Mouse (Mus musculus) adrenal gland, adult 8-10 months (tissue): ENCODE measurements at regions not wholly inside any gene's neighbourhood (a gene's known extent, or its start where the extent isn't known, plus 50 kb on each side); places are given as distances from the start of the nearest gene placed in this dataset.

Experiments
- DNase-seq: peaks from one replicate; pipeline ENCODE4 v3.0.0; 2022

- DNase-seq = no peak
Observed at GRCm38 (mm10) chr8:79515282-79515783, 116.0 kb upstream of the Smad1 start.

GRCm38 (mm10) chr8:79514655-79515278 is 115.4 kb upstream of the Smad1 start:
- no peak for DNase-seq

GRCm38 (mm10) chr8:79508597-79508996 is 109.3 kb upstream of the Smad1 start:
- DNase-seq = no peak

- no peak for DNase-seq
Observed at GRCm38 (mm10) chr8:79505381-79505780, 106.1 kb upstream of the Smad1 start.

GRCm38 (mm10) chr8:79503906-79504305 is 104.6 kb upstream of the Smad1 start:
- no peak for DNase-seq

GRCm38 (mm10) chr8:79502062-79502461 is 102.7 kb upstream of the Smad1 start:
- no peak for DNase-seq

GRCm38 (mm10) chr8:79501238-79501637 is 101.9 kb upstream of the Smad1 start:
- peak; percentile 2 for DNase-seq

GRCm38 (mm10) chr8:79499258-79499657 is 99.9 kb upstream of the Smad1 start:
- DNase-seq = no peak

- DNase-seq = peak; percentile 54
Observed at GRCm38 (mm10) chr8:79498611-79499010, 99.3 kb upstream of the Smad1 start.

- no peak for DNase-seq
Observed at GRCm38 (mm10) chr8:79491156-79491698, 91.9 kb upstream of the Smad1 start.

- no peak for DNase-seq
Observed at GRCm38 (mm10) chr8:79490739-79491138, 91.4 kb upstream of the Smad1 start.

GRCm38 (mm10) chr8:79488861-79489260 is 89.5 kb upstream of the Smad1 start:
- DNase-seq = no peak

- no peak for DNase-seq
Observed at GRCm38 (mm10) chr8:79487597-79487996, 88.3 kb upstream of the Smad1 start.

GRCm38 (mm10) chr8:79479326-79479725 is 80.0 kb upstream of the Smad1 start:
- no peak for DNase-seq

GRCm38 (mm10) chr8:79476012-79476411 is 76.7 kb upstream of the Smad1 start:
- DNase-seq = no peak

GRCm38 (mm10) chr8:79474679-79475078 is 75.4 kb upstream of the Smad1 start:
- no peak for DNase-seq

GRCm38 (mm10) chr8:79452101-79452500 is 52.8 kb upstream of the Smad1 start:
- DNase-seq = no peak

- DNase-seq = no peak
Observed at GRCm38 (mm10) chr8:79449453-79449852, 50.1 kb upstream of the Smad1 start.
